Mouse (Mus musculus) spleen, adult 2 months (tissue): Measurements from ENCODE around the gene Gm21885. TPM values are rescaled to one million over a fixed set of nuclear protein-coding genes. Genes with fewer than 3 reads are reported as not detected.
A peak's percentile ranks its signal among the peaks of the same experiment; 100 is the strongest.

Experiments
- DNase-seq, 2 experiments: peaks; one replicate each; pipeline versions ENCODE4 v3.0.0 to v3.0.0-alpha.2; 2012 to 2021; ENCODE audit warnings: low spot score in 2 of 2, low read depth in 1 of 2
- H3K27ac ChIP-seq: fragments of 200-500 bp; 2 replicates; pipeline ENCODE4 v1.5.1; 2012; ENCODE audit warnings: low read length, inconsistent platforms; ENCODE audit not compliant: insufficient read depth
- H3K27me3 ChIP-seq: fragments of 200-500 bp; 2 replicates; pipeline ENCODE4 v1.6.1; 2012; ENCODE audit warnings: mild to moderate bottlenecking, moderate library complexity, low read length, inconsistent platforms; ENCODE audit not compliant: control insufficient read depth, insufficient read depth
- H3K36me3 ChIP-seq: fragments of 200-500 bp; 2 replicates; pipeline ENCODE4 v1.6.1; 2012; ENCODE audit warnings: mild to moderate bottlenecking, low read length, inconsistent platforms; ENCODE audit not compliant: control insufficient read depth, insufficient read depth
- H3K4me1 ChIP-seq: fragments of 200-500 bp; 2 replicates; pipeline ENCODE4 v1.6.1; 2011; ENCODE audit warnings: inconsistent platforms; ENCODE audit not compliant: control insufficient read depth, insufficient read depth, insufficient read length
- H3K4me3 ChIP-seq: fragments of 200-500 bp; 2 replicates; pipeline ENCODE4 v1.5.1; 2011; ENCODE audit warnings: mild to moderate bottlenecking, inconsistent platforms; ENCODE audit not compliant: insufficient read depth, insufficient read length; ENCODE audit errors: extremely low read depth
- CTCF ChIP-seq: fragments of 200-500 bp; IDR thresholded peaks from 2 replicates; pipeline ENCODE4 v1.5.1; 2011; ENCODE audit warnings: mild to moderate bottlenecking, inconsistent platforms; ENCODE audit not compliant: insufficient read depth, insufficient read length, insufficient replicate concordance; ENCODE audit errors: extremely low read depth
- POLR2A ChIP-seq: fragments of 200-500 bp; IDR thresholded peaks from 2 replicates; pipeline ENCODE4 v1.6.1; 2011; ENCODE audit warnings: low read depth, low read length, inconsistent platforms
- WGBS: fragments of 180-500 bp; shearing (Covaris S2); methylation state at CpG from one replicate; pipeline ENCODE4 v1.1.7; 2018; 5-methylcytosine and 5-hydroxymethylcytosine counted together
- polyA plus RNA-seq: library from polyadenylated mRNA; depleted of rRNA; stranded (reverse); fragments of >200 nt; gene quantifications from 2 replicates; pipeline ENCODE4 v1.2.3, GENCODE M21; 2012

Gm21885 gene
- polyA plus RNA-seq, 1 experiment: not detected

GRCm38 (mm10) chr11:94276869-94277337 is 4.8 kb upstream of the Gm21885 start:
- Histone ChIP-seq H3K27me3 (no peaks in the 10 kb centered on the region), H3K4me1 (no peaks in the 10 kb centered on the region; the same call in 1 of the 2 replicates), H3K36me3 (no peaks in the 10 kb centered on the region), H3K27ac (no peak overlapping the region), H3K4me3 (peak overlapping the region; percentile 40)
- DNase-seq: peak; percentile 59 to 70
- TF ChIP-seq POLR2A (no peak), CTCF (peak; percentile 92)
- WGBS: 9% methylated on average over 20 of the region's 20 CpGs

- 73% methylated on average over 5 of the region's 5 CpGs for WGBS
- Histone ChIP-seq H3K27me3 (no peaks in the 10 kb centered on the region), H3K36me3 (peaks cover 4% of the 10 kb centered on the region; the same call in 1 of the 2 replicates), H3K4me3 (no peak overlapping the region), H3K4me1 (no peaks in the 10 kb centered on the region), H3K27ac (no peak overlapping the region)
- no peak for TF ChIP-seq CTCF
- TF ChIP-seq POLR2A: no peak
- no peak for DNase-seq
These were observed 618 bp downstream of the Gm21885 start for GRCm38 (mm10) chr11:94282291-94282690.

- WGBS: 94% methylated on average over 6 of the region's 6 CpGs
- TF ChIP-seq CTCF: no peak
- TF ChIP-seq POLR2A: no peak
- Histone ChIP-seq H3K27ac (no peak overlapping the region), H3K27me3 (no peaks in the 10 kb centered on the region), H3K4me1 (no peaks in the 10 kb centered on the region), H3K36me3 (peaks cover 13% of the 10 kb centered on the region), H3K4me3 (no peak overlapping the region)
- no peak for DNase-seq
These were observed 1.9 kb downstream of the Gm21885 start for GRCm38 (mm10) chr11:94283536-94284099.

- Histone ChIP-seq H3K27me3 (no peaks in the 10 kb centered on the region), H3K4me3 (no peak overlapping the region), H3K36me3 (peaks cover 28% of the 10 kb centered on the region), H3K27ac (no peak overlapping the region), H3K4me1 (no peaks in the 10 kb centered on the region)
- WGBS: 93% methylated on average over 11 of the region's 11 CpGs
- DNase-seq: no peak
- TF ChIP-seq POLR2A (no peak), CTCF (no peak)
These were observed 4.4 kb downstream of the Gm21885 start for GRCm38 (mm10) chr11:94285886-94286574.

DNA sequence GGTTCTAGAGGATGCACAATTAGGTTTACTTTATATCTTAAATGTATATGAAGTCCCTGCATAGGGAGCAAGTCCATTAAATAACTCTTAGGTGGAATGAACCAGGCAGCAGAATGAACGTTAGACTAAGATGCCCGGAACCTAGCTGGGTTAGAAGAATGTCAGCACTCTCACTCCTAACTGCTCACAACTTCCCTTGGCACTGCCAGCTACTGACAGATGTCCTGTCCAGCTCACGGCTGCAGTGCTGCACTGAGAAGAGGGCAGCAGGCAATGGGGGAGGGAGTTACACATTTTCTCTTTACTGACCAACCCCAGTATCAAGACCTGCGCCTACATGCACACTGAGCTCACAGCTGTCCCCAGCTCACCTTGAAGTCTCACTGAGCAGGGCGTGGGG is 5.4 kb downstream of the Gm21885 start:
- DNase-seq: no peak
- no peaks in the 10 kb centered on the region for H3K4me1 ChIP-seq
- H3K4me3 ChIP-seq: no peak overlapping the region
- H3K27ac ChIP-seq: no peak overlapping the region
- no peaks in the 10 kb centered on the region for H3K27me3 ChIP-seq
- H3K36me3 ChIP-seq: peaks cover 32% of the 10 kb centered on the region
- WGBS: 93% methylated on average over 5 of the region's 5 CpGs
- TF ChIP-seq CTCF: no peak
- TF ChIP-seq POLR2A: no peak

DNA sequence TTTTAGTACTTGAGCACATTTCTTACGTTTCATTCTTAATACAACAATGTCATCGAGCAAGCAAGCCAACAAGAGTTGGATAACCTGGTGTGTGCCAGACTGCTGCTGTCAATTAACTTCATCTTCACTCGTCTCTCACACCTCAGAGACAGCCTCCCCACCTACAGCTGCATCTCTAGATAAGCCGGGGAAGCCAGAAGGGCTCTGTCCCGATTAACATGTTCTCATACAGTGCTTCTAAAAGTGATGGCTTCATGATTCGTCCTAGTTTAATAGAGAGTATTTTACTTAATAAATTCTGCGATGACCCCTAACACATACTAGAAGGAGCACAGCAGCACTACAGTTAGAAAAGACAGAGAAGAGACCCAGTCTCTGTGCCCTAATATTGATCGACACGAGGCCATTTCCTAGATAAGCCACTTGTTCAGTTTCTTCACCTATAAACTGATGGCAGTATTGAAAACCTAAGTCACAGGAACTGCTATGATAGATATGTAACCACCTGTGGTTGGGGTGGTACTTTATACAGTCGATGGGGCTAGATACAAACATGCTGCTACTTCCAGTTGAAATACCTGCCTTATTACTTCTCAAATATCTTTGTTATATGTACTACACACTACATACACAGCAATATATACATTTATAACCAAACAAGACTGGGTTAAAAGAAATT is 8.5 kb downstream of the Gm21885 start:
- no peak overlapping the region for H3K4me3 ChIP-seq
- H3K27me3 ChIP-seq: no peaks in the 10 kb centered on the region
- TF ChIP-seq CTCF (no peak), POLR2A (no peak)
- H3K36me3 ChIP-seq: peaks cover 52% of the 10 kb centered on the region
- no peak for DNase-seq
- H3K27ac ChIP-seq: no peak overlapping the region
- no peaks in the 10 kb centered on the region for H3K4me1 ChIP-seq
- 87% methylated on average over 10 of the region's 10 CpGs for WGBS
